Mouse (Mus musculus) liver, postnatal 0 days (tissue): ENCODE measurements around the gene Dchs1.

Experiments used
- CTCF ChIP-seq: sonication (generic); IDR thresholded peaks from 2 replicates; pipeline ENCODE4 v1.5.1; 2016; ENCODE audit warnings: antibody characterized with exemption, low read depth
- EP300 ChIP-seq: IDR thresholded peaks from 2 replicates; pipeline ENCODE4 v1.6.1; 2016; ENCODE audit warnings: antibody characterized with exemption, low read depth, mild to moderate bottlenecking

- peak; percentile 95 for TF ChIP-seq CTCF
- no peak for TF ChIP-seq EP300
Observed at GRCm38 (mm10) chr7:105726144-105726979, 61.1 kb downstream of the Dchs1 start.
